Mouse (Mus musculus) CH12.LX (cell line): ENCODE measurements around the gene Vmn1r211. TPM values are rescaled to one million over a fixed set of nuclear protein-coding genes. Genes with fewer than 3 reads are reported as not detected.

Experiments used
- DNase-seq: peaks from one replicate; pipeline ENCODE4 v3.0.0-alpha.2; 2013; ENCODE audit errors: extremely low read depth
- H3K27ac ChIP-seq: 2 replicates; pipeline ENCODE4 v1.5.1; 2012; ENCODE audit warnings: low read depth, mild to moderate bottlenecking, control low read depth, moderate library complexity; ENCODE audit not compliant: insufficient read depth
- H3K27me3 ChIP-seq: replicated peaks from 2 replicates; pipeline ENCODE3; 2012; ENCODE audit warnings: inconsistent platforms
- H3K36me3 ChIP-seq, 2 experiments: replicated peaks in 1 of 2; 2 replicates each; pipeline versions ENCODE3 to v1.6.1; 2012; ENCODE audit warnings: inconsistent platforms in 1 of 2, low read length in 1 of 2, mild to moderate bottlenecking in 1 of 2, mixed read lengths in 1 of 2, moderate library complexity in 1 of 2; ENCODE audit not compliant: control insufficient read depth in 1 of 2, insufficient read depth in 1 of 2
- H3K4me1 ChIP-seq, 2 experiments: 2 replicates each; pipeline ENCODE4 v1.6.1; 2012; ENCODE audit warnings: inconsistent platforms in 1 of 2, moderate library complexity in 1 of 2; ENCODE audit not compliant: insufficient read depth in 2 of 2, control insufficient read depth in 1 of 2
- H3K4me2 ChIP-seq: 2 replicates; pipeline ENCODE4 v1.6.1; 2012; ENCODE audit warnings: low read depth, mild to moderate bottlenecking, control low read depth; ENCODE audit not compliant: poor library complexity, insufficient read depth, severe bottlenecking
- H3K4me3 ChIP-seq, 3 experiments: fragments of 150-350 bp in 1 of 3; sonication (generic) in 1 of 3; replicated peaks in 1 of 3; 2 replicates each; pipeline versions ENCODE3 to v1.5.1; 2011 to 2012; ENCODE audit warnings: low read depth in 2 of 3, low read length in 2 of 3, mild to moderate bottlenecking in 2 of 3, moderate library complexity in 2 of 3, control low read depth in 1 of 3, improper control_type of control experiment in 1 of 3, inconsistent platforms in 1 of 3, mixed read lengths in 1 of 3; ENCODE audit not compliant: poor library complexity in 1 of 3
- H3K79me2 ChIP-seq: replicated peaks from 2 replicates; pipeline ENCODE4 v1.6.1; 2012; ENCODE audit warnings: mild to moderate bottlenecking, moderate library complexity; ENCODE audit not compliant: control insufficient read depth, poor library complexity, insufficient read depth, severe bottlenecking; ENCODE audit errors: extremely low read depth
- H3K9ac ChIP-seq: 2 replicates; pipeline ENCODE4 v1.6.1; 2012; ENCODE audit warnings: low read depth, mild to moderate bottlenecking, control low read depth, moderate library complexity; ENCODE audit not compliant: insufficient read depth
- H3K9me3 ChIP-seq: replicated peaks from 2 replicates; pipeline ENCODE3; 2012; ENCODE audit warnings: low read length, inconsistent platforms, mixed read lengths
- CHD1 ChIP-seq: IDR thresholded peaks from 2 replicates; pipeline ENCODE4 v1.6.1; 2012; ENCODE audit warnings: low read depth, low read length, improper control_type of control experiment, inconsistent platforms
- CHD2 ChIP-seq: IDR thresholded peaks from 2 replicates; pipeline ENCODE4 v1.6.1; 2011; ENCODE audit warnings: low read length, improper control_type of control experiment
- CTCF ChIP-seq, 2 experiments: IDR thresholded peaks in 1 of 2; conservative IDR thresholded peaks in 1 of 2; 2 replicates each; pipeline ENCODE4 v1.5.1; 2011 to 2012; ENCODE audit warnings: low read depth in 2 of 2, low read length in 2 of 2, improper control_type of control experiment in 1 of 2, inconsistent platforms in 1 of 2, mild to moderate bottlenecking in 1 of 2, moderate library complexity in 1 of 2
- EP300 ChIP-seq: IDR thresholded peaks from 2 replicates; pipeline ENCODE4 v1.6.1; 2011; ENCODE audit warnings: low read length, improper control_type of control experiment
- ETS1 ChIP-seq: conservative IDR thresholded peaks from 2 replicates; pipeline ENCODE4 v1.6.1; 2012; ENCODE audit warnings: low read depth, mild to moderate bottlenecking, inconsistent platforms, low read length, improper control_type of control experiment, moderate library complexity
- GABPA ChIP-seq: IDR thresholded peaks from 2 replicates; pipeline ENCODE4 v1.6.1; 2012; ENCODE audit warnings: low read depth, low read length, improper control_type of control experiment, inconsistent platforms; ENCODE audit not compliant: insufficient replicate concordance
- HCFC1 ChIP-seq: IDR thresholded peaks from 2 replicates; pipeline ENCODE4 v1.6.1; 2012; ENCODE audit warnings: low read depth, mild to moderate bottlenecking, inconsistent platforms, low read length, improper control_type of control experiment
- JUND ChIP-seq: conservative IDR thresholded peaks from 2 replicates; pipeline ENCODE4 v1.6.1; 2011; ENCODE audit warnings: low read depth, low read length, improper control_type of control experiment
- KAT2A ChIP-seq: IDR thresholded peaks from 2 replicates; pipeline ENCODE4 v1.6.1; 2012; ENCODE audit warnings: low read length, improper control_type of control experiment, inconsistent platforms; ENCODE audit not compliant: insufficient replicate concordance
- MAFK ChIP-seq: IDR thresholded peaks from 2 replicates; pipeline ENCODE4 v1.6.1; 2011; ENCODE audit warnings: low read length, improper control_type of control experiment; ENCODE audit not compliant: insufficient replicate concordance
- MAX ChIP-seq: IDR thresholded peaks from 2 replicates; pipeline ENCODE4 v1.6.1; 2011; ENCODE audit warnings: low read length, improper control_type of control experiment
- MAZ ChIP-seq: IDR thresholded peaks from 2 replicates; pipeline ENCODE4 v1.6.1; 2012; ENCODE audit warnings: low read depth, mild to moderate bottlenecking, inconsistent platforms, low read length, improper control_type of control experiment, moderate library complexity
- MXI1 ChIP-seq: IDR thresholded peaks from 2 replicates; pipeline ENCODE4 v1.6.1; 2011; ENCODE audit warnings: mild to moderate bottlenecking, low read depth, low read length, improper control_type of control experiment
- MYC ChIP-seq: IDR thresholded peaks from 2 replicates; pipeline ENCODE4 v1.6.1; 2011; ENCODE audit warnings: low read depth, mild to moderate bottlenecking, improper control_type of control experiment, low read length
- NELFE ChIP-seq: IDR thresholded peaks from 2 replicates; pipeline ENCODE4 v1.6.1; 2011; ENCODE audit warnings: low read depth, low read length, improper control_type of control experiment
- NRF1 ChIP-seq: IDR thresholded peaks from 2 replicates; pipeline ENCODE4 v1.6.1; 2014; ENCODE audit warnings: low read depth, mild to moderate bottlenecking, inconsistent platforms, low read length, improper control_type of control experiment, moderate library complexity
- PAX5 ChIP-seq: IDR thresholded peaks from 2 replicates; pipeline ENCODE4 v1.6.1; 2012; ENCODE audit warnings: low read length, inconsistent platforms, mixed read lengths
- POLR2AphosphoS2 ChIP-seq: IDR thresholded peaks from 2 replicates; pipeline ENCODE4 v1.6.1; 2011; ENCODE audit warnings: low read depth, low read length, improper control_type of control experiment
- RAD21 ChIP-seq: IDR thresholded peaks from 2 replicates; pipeline ENCODE4 v1.6.1; 2011; ENCODE audit warnings: low read depth, mild to moderate bottlenecking, low read length, improper control_type of control experiment, moderate library complexity
- SMC3 ChIP-seq: IDR thresholded peaks from 2 replicates; pipeline ENCODE4 v1.6.1; 2011; ENCODE audit warnings: low read depth, low read length, improper control_type of control experiment
- TBP ChIP-seq: conservative IDR thresholded peaks from 2 replicates; pipeline ENCODE4 v1.6.1; 2011; ENCODE audit warnings: low read depth, low read length, improper control_type of control experiment
- USF1 ChIP-seq: IDR thresholded peaks from 2 replicates; pipeline ENCODE4 v1.6.1; 2014; ENCODE audit warnings: low read depth, mild to moderate bottlenecking, inconsistent platforms, low read length, improper control_type of control experiment
- ZC3H11A ChIP-seq: IDR thresholded peaks from 2 replicates; pipeline ENCODE4 v1.6.1; 2012; ENCODE audit warnings: low read depth, mild to moderate bottlenecking, inconsistent platforms, low read length, improper control_type of control experiment
- ZKSCAN1 ChIP-seq: IDR thresholded peaks from 2 replicates; pipeline ENCODE4 v1.6.1; 2012; ENCODE audit warnings: low read depth, inconsistent platforms, low read length, improper control_type of control experiment, borderline replicate concordance
- ZMIZ1 ChIP-seq: IDR thresholded peaks from 2 replicates; pipeline ENCODE4 v1.6.1; 2012; ENCODE audit warnings: low read depth, mild to moderate bottlenecking, inconsistent platforms, low read length, improper control_type of control experiment
- dilution Hi-C: fragments of 300-500 bp; cut with MboI; formaldehyde crosslinking; loops from 2 replicates; pipeline ENCODE4 v1.14.3; 2020; ENCODE audit warnings: low sequenced_read_pairs; ENCODE audit not compliant: extremely low pct_unique_long_range_greater_than_20kb, extremely low pct_ligation_motif_present
- in situ Hi-C: fragments of 300-500 bp; cut with MboI; formaldehyde crosslinking; loops from 3 replicates; pipeline ENCODE4 v1.14.3; 2019; ENCODE audit warnings: low sequenced_read_pairs, low pct_ligation_motif_present, low pct_unique_long_range_greater_than_20kb, mixed read lengths
- polyA plus RNA-seq: library from polyadenylated mRNA; unstranded; fragments of >175 nt; gene quantifications from 2 replicates; pipeline ENCODE4 v1.2.1, GENCODE M21; 2012; ENCODE audit warnings: low read depth; ENCODE audit not compliant: insufficient read length
- total RNA-seq, 2 experiments: library from RNA; depleted of rRNA; stranded (reverse); fragments of 300-350 nt in 1 of 2; fragments of >200 nt in 1 of 2; gene quantifications; 2 replicates each; pipeline ENCODE4 v1.2.3; 2012 to 2014

The Vmn1r211 gene
- total RNA-seq (2012; rRNA removed): not detected in 2 replicates
- total RNA-seq (2014; rRNA removed): not detected in 2 replicates
- not detected in 2 replicates for polyA plus RNA-seq

- no peak within 1 kb of the TSS for H3K9ac ChIP-seq
Observed at GRCm38 (mm10) chr13:22857461-22857860, at the start of gene Vmn1r211. TSS of gene Vmn1r211 (minus strand) at chr13:22857561.

GRCm38 (mm10) chr13:22884105-22884504, 26.7 kb upstream of the Vmn1r211 start, which contains the start of gene Vmn1r212:
TSS of gene Vmn1r212 (minus strand) at chr13:22884205.
- H3K36me3 ChIP-seq: no peaks in the 10 kb centered on the region
- H3K9ac ChIP-seq: no peak within 1 kb of the TSS
- in situ Hi-C loops (no loop called here), dilution Hi-C loops (no loop called here)
- no peak for DNase-seq
- H3K27ac ChIP-seq: no peak within 1 kb of the TSS
- H3K4me2 ChIP-seq: no peak within 1 kb of the TSS
- H3K4me3 ChIP-seq: no peak within 1 kb of the TSS
- H3K27me3 ChIP-seq: no peaks in the 10 kb centered on the region
- no peaks in the 10 kb centered on the region for H3K9me3 ChIP-seq
- H3K79me2 ChIP-seq: no peaks in the 10 kb centered on the region
- TF ChIP-seq SMC3: no peak
- TF ChIP-seq NELFE: no peak
- TF ChIP-seq USF1: no peak
- TF ChIP-seq MAX: no peak
- TF ChIP-seq EP300: no peak
- TF ChIP-seq NRF1: no peak
- TF ChIP-seq ZKSCAN1: no peak
- TF ChIP-seq, all 38 proteins: peak for 0
- H3K4me1 ChIP-seq: 0 out of 4 replicates have a peak, but pooled peaks cover 0 to under 1% of the 10 kb centered on the region in 2 experiments

More at GRCm38 (mm10) chr13:22857461-22857860, at the start of gene Vmn1r211:
- H3K4me1 ChIP-seq: peaks cover 3 to 43% of the 10 kb centered on the region in 2 experiments; a peak in 3 of 4 replicates
- no peak for TF ChIP-seq MXI1
- no peak for TF ChIP-seq KAT2A
- no peak for TF ChIP-seq NRF1
- TF ChIP-seq CHD1: no peak
- no peak for TF ChIP-seq TBP
- TF ChIP-seq PAX5: no peak
- TF ChIP-seq GABPA: no peak
- TF ChIP-seq POLR2AphosphoS2: no peak
- no peaks in the 10 kb centered on the region for H3K79me2 ChIP-seq
- no peak for DNase-seq
- no peaks in the 10 kb centered on the region for H3K27me3 ChIP-seq
- no peaks in the 10 kb centered on the region for H3K36me3 ChIP-seq
- no peak within 1 kb of the TSS for H3K4me3 ChIP-seq
- no peak within 1 kb of the TSS; the same call in 1 of the 2 replicates for H3K4me2 ChIP-seq
- in situ Hi-C loops: loop anchor here (10.0 kb wide), 1 partner anchor 547 kb away; no protein-coding TSS in a partner anchor
- H3K27ac ChIP-seq: no peak within 1 kb of the TSS
- H3K9me3 ChIP-seq: no peaks in the 10 kb centered on the region
- dilution Hi-C loops: no loop called here

- Histone ChIP-seq H3K4me3 (no peak overlapping the region), H3K9me3 (no peaks in the 10 kb centered on the region), H3K9ac (no peak overlapping the region), H3K4me2 (no peak overlapping the region), H3K4me1 (0 out of 4 replicates have a peak, but pooled peaks cover 0 to 3% of the 10 kb centered on the region in 2 experiments)
- peak; percentile 36 for DNase-seq
- TF ChIP-seq SMC3 (peak; percentile 76), JUND (no peak), ETS1 (no peak), ZMIZ1 (no peak), RAD21 (peak; percentile 58), HCFC1 (no peak), GABPA (no peak), MXI1 (no peak), MAX (no peak), KAT2A (no peak), MAFK (no peak), CTCF (conservative IDR thresholded peaks at IDR 0.05 in 1 of 2, IDR thresholded peaks at IDR 0.05 in 1 of 2; ENCODE audit: low read depth in 2 of 2, low read length in 2 of 2) (peak in 1 of 2 experiments; percentile 73; a peak in 2 of 4 replicates), NELFE (no peak), ZC3H11A (no peak), MAZ (no peak), MYC (no peak), CHD2 (no peak)
- TF ChIP-seq, all 38 proteins: peak for 3
- no peaks in the 10 kb centered on the region for H3K79me2 ChIP-seq
- dilution Hi-C loops: no loop called here
- H3K27ac ChIP-seq: no peak overlapping the region
- no peaks in the 10 kb centered on the region for H3K36me3 ChIP-seq
- in situ Hi-C loops: no loop called here
- no peaks in the 10 kb centered on the region for H3K27me3 ChIP-seq
Observed at GRCm38 (mm10) chr13:22879257-22879656, 21.9 kb upstream of the Vmn1r211 start.
